Mouse (Mus musculus) neural tube, embryonic 13.5 days (tissue): Measurements from ENCODE around the gene Pnpt1. TPM values are rescaled to one million over a fixed set of nuclear protein-coding genes. Genes with fewer than 3 reads are reported as not detected.

ENCODE experiments used
- ATAC-seq: fragments of 200-750 bp; cut with Nextera tagmentation; 2 replicates; pipeline ENCODE4 v1.8.0; 2017; ENCODE audit warnings: low read depth, mild to moderate bottlenecking, moderate TSS enrichment, moderate library complexity
- H3K27ac ChIP-seq: fragments of 300-500 bp; sonication (generic); replicated peaks from 2 replicates; pipeline ENCODE4 v1.5.1; 2015; ENCODE audit warnings: moderate library complexity, mild to moderate bottlenecking, inconsistent platforms
- H3K27me3 ChIP-seq: fragments of 300-500 bp; sonication (generic); 2 replicates; pipeline ENCODE4 v1.6.1; 2015; ENCODE audit warnings: mild to moderate bottlenecking, inconsistent platforms
- H3K36me3 ChIP-seq: fragments of 300-500 bp; sonication (generic); 2 replicates; pipeline ENCODE4 v1.6.1; 2015; ENCODE audit warnings: mild to moderate bottlenecking, inconsistent platforms
- H3K4me1 ChIP-seq: fragments of 300-500 bp; sonication (generic); replicated peaks from 2 replicates; pipeline ENCODE4 v1.6.1; 2015; ENCODE audit warnings: inconsistent platforms
- H3K4me2 ChIP-seq: fragments of 300-500 bp; sonication (generic); 2 replicates; pipeline ENCODE4 v1.6.1; 2015; ENCODE audit warnings: inconsistent platforms, mild to moderate bottlenecking, moderate library complexity
- H3K4me3 ChIP-seq: fragments of 300-500 bp; sonication (generic); 2 replicates; pipeline ENCODE4 v1.5.1; 2015; ENCODE audit warnings: mild to moderate bottlenecking, inconsistent platforms
- H3K9ac ChIP-seq: fragments of 300-500 bp; sonication (generic); 2 replicates; pipeline ENCODE4 v1.6.1; 2015; ENCODE audit warnings: moderate library complexity, mild to moderate bottlenecking, inconsistent platforms
- H3K9me3 ChIP-seq: fragments of 300-500 bp; sonication (generic); 2 replicates; pipeline ENCODE4 v1.6.1; 2016; ENCODE audit warnings: inconsistent platforms
- WGBS: fragments of 180-500 bp; shearing (Covaris S2); methylation state at CpG from one replicate; pipeline ENCODE4 v1.1.7; 2015; 5-methylcytosine and 5-hydroxymethylcytosine counted together
- polyA plus RNA-seq: library from polyadenylated mRNA; unstranded; fragments of >200 nt; fragmentation: Nextera tagmentation; extraction: Ambion mirVana; gene quantifications from 2 replicates; pipeline ENCODE4 v1.2.1, GENCODE M21; 2015

The Pnpt1 gene
- polyA plus RNA-seq: 29.9 and 30.8 TPM in 2 replicates

GRCm38 (mm10) chr11:29130385-29131355 lies at the start of gene Pnpt1:
Gene Pnpt1 (plus strand): TSS chr11:29130744.
- Histone ChIP-seq H3K9me3 (no peaks in the 10 kb centered on the region), H3K4me1 (peaks cover 10% of the 10 kb centered on the region), H3K4me3 (peak within 1 kb of the TSS; percentile 66), H3K4me2 (peak within 1 kb of the TSS; percentile 67), H3K36me3 (peaks cover 14% of the 10 kb centered on the region), H3K9ac (peak within 1 kb of the TSS; percentile 83), H3K27me3 (no peaks in the 10 kb centered on the region), H3K27ac (peak within 1 kb of the TSS; percentile 69)
- ATAC-seq: peak; percentile 100
- WGBS: 4% methylated on average over 50 of the region's 50 CpGs

GRCm38 (mm10) chr11:29092403-29092802 lies 38.1 kb upstream of the Pnpt1 start:
- H3K36me3 ChIP-seq: no peaks in the 10 kb centered on the region
- H3K4me1 ChIP-seq: no peaks in the 10 kb centered on the region
- no peak overlapping the region for H3K9ac ChIP-seq
- WGBS: 83% methylated on average over 2 of the region's 2 CpGs
- no peak overlapping the region for H3K4me3 ChIP-seq
- H3K27ac ChIP-seq: no peak overlapping the region
- ATAC-seq: no peak
- no peaks in the 10 kb centered on the region for H3K27me3 ChIP-seq
- no peaks in the 10 kb centered on the region for H3K9me3 ChIP-seq
- H3K4me2 ChIP-seq: no peak overlapping the region

GRCm38 (mm10) chr11:29098926-29099325 lies 31.6 kb upstream of the Pnpt1 start:
- Histone ChIP-seq H3K4me3 (no peak overlapping the region), H3K9ac (no peak overlapping the region), H3K27ac (no peak overlapping the region), H3K4me2 (no peak overlapping the region), H3K4me1 (no peaks in the 10 kb centered on the region), H3K9me3 (no peaks in the 10 kb centered on the region), H3K27me3 (no peaks in the 10 kb centered on the region), H3K36me3 (no peaks in the 10 kb centered on the region)
- WGBS: 27% methylated on average over 2 of the region's 2 CpGs
- no peak for ATAC-seq

GRCm38 (mm10) chr11:29129862-29130384 lies 621 bp upstream of the Pnpt1 start:
- Histone ChIP-seq H3K27me3 (no peaks in the 10 kb centered on the region), H3K4me1 (peaks cover 10% of the 10 kb centered on the region), H3K27ac (no peak overlapping the region), H3K36me3 (peaks cover 12% of the 10 kb centered on the region), H3K4me3 (peak overlapping the region; percentile 66), H3K4me2 (peak overlapping the region; percentile 67), H3K9me3 (no peaks in the 10 kb centered on the region), H3K9ac (peak overlapping the region; percentile 83)
- 65% methylated on average over 11 of the region's 11 CpGs for WGBS
- peak; percentile 68 for ATAC-seq

- H3K4me3 ChIP-seq: no peak overlapping the region
- no peak for ATAC-seq
- no peaks in the 10 kb centered on the region for H3K4me1 ChIP-seq
- H3K36me3 ChIP-seq: peaks cover 35% of the 10 kb centered on the region
- no peaks in the 10 kb centered on the region for H3K9me3 ChIP-seq
- no peaks in the 10 kb centered on the region for H3K27me3 ChIP-seq
- H3K9ac ChIP-seq: no peak overlapping the region
- no peak overlapping the region for H3K4me2 ChIP-seq
- H3K27ac ChIP-seq: no peak overlapping the region
- 79% methylated on average over 1 of the region's 1 CpGs for WGBS
Measured at GRCm38 (mm10) chr11:29140671-29141070, 10.1 kb downstream of the Pnpt1 start.

- no peaks in the 10 kb centered on the region for H3K9me3 ChIP-seq
- H3K4me3 ChIP-seq: no peak overlapping the region
- WGBS: 90% methylated on average over 2 of the region's 2 CpGs
- H3K36me3 ChIP-seq: peaks cover 56% of the 10 kb centered on the region
- no peak overlapping the region for H3K9ac ChIP-seq
- no peak for ATAC-seq
- no peaks in the 10 kb centered on the region for H3K27me3 ChIP-seq
- H3K27ac ChIP-seq: no peak overlapping the region
- no peaks in the 10 kb centered on the region for H3K4me1 ChIP-seq
- no peak overlapping the region for H3K4me2 ChIP-seq
Measured at GRCm38 (mm10) chr11:29148901-29149300, 18.4 kb downstream of the Pnpt1 start.

- 97% methylated on average over 4 of the region's 4 CpGs for WGBS
- H3K27ac ChIP-seq: no peak overlapping the region
- ATAC-seq: no peak
- H3K4me2 ChIP-seq: no peak overlapping the region
- H3K9ac ChIP-seq: no peak overlapping the region
- peaks cover 28% of the 10 kb centered on the region for H3K36me3 ChIP-seq
- no peak overlapping the region for H3K4me3 ChIP-seq
- H3K4me1 ChIP-seq: no peaks in the 10 kb centered on the region
- no peaks in the 10 kb centered on the region for H3K9me3 ChIP-seq
- no peaks in the 10 kb centered on the region for H3K27me3 ChIP-seq
Measured at GRCm38 (mm10) chr11:29163569-29163968, 33.0 kb downstream of the Pnpt1 start.

- Histone ChIP-seq H3K4me1 (peaks cover 16% of the 10 kb centered on the region), H3K27ac (peak overlapping the region; percentile 68), H3K27me3 (no peaks in the 10 kb centered on the region), H3K4me2 (peak overlapping the region; percentile 78), H3K9ac (peak overlapping the region; percentile 67), H3K36me3 (no peaks in the 10 kb centered on the region), H3K4me3 (peak overlapping the region; percentile 97), H3K9me3 (no peaks in the 10 kb centered on the region)
- WGBS: under 1% methylated on average over 34 of the region's 34 CpGs
- peak; percentile 42 for ATAC-seq
Measured at GRCm38 (mm10) chr11:29171959-29172391, 41.4 kb downstream of the Pnpt1 start.

- Histone ChIP-seq H3K36me3 (no peaks in the 10 kb centered on the region), H3K4me1 (peaks cover 16% of the 10 kb centered on the region), H3K4me3 (peak within 1 kb of the TSS; percentile 97), H3K27ac (peak within 1 kb of the TSS; percentile 98), H3K9me3 (no peaks in the 10 kb centered on the region), H3K4me2 (peak within 1 kb of the TSS; percentile 88), H3K27me3 (no peaks in the 10 kb centered on the region), H3K9ac (peak within 1 kb of the TSS; percentile 97)
- WGBS: under 1% methylated on average over 50 of the region's 50 CpGs
- ATAC-seq: peak; percentile 99
Measured at GRCm38 (mm10) chr11:29172563-29173124, 42.1 kb downstream of the Pnpt1 start, which contains the start of gene Ppp4r3b. Gene Ppp4r3b (plus strand): TSS chr11:29172890.

- peak overlapping the region; percentile 98 for H3K27ac ChIP-seq
- peak; percentile 82 for ATAC-seq
- no peaks in the 10 kb centered on the region for H3K9me3 ChIP-seq
- no peaks in the 10 kb centered on the region for H3K27me3 ChIP-seq
- WGBS: under 1% methylated on average over 38 of the region's 38 CpGs
- H3K4me2 ChIP-seq: peak overlapping the region; percentile 88
- peak overlapping the region; percentile 97 for H3K4me3 ChIP-seq
- peak overlapping the region; percentile 97 for H3K9ac ChIP-seq
- no peaks in the 10 kb centered on the region for H3K36me3 ChIP-seq
- peaks cover 16% of the 10 kb centered on the region for H3K4me1 ChIP-seq
Measured at GRCm38 (mm10) chr11:29173125-29173631, 42.6 kb downstream of the Pnpt1 start.

GRCm38 (mm10) chr11:29173706-29174436 lies 43.3 kb downstream of the Pnpt1 start:
- Histone ChIP-seq H3K36me3 (0 out of 2 replicates have a peak, but pooled peaks cover 2% of the 10 kb centered on the region), H3K27ac (peak overlapping the region; percentile 98), H3K4me2 (peak overlapping the region; percentile 88), H3K27me3 (no peaks in the 10 kb centered on the region), H3K9ac (peak overlapping the region; percentile 97), H3K4me1 (peaks cover 16% of the 10 kb centered on the region), H3K4me3 (peak overlapping the region; percentile 97), H3K9me3 (no peaks in the 10 kb centered on the region)
- 8% methylated on average over 13 of the region's 13 CpGs for WGBS
- no peak for ATAC-seq
